7 mouse cellular contexts compared by ENCODE assay signal in genomic region chr1:75315456-75316365, GRCm38 (mm10). TPM values are rescaled to one million over a fixed set of nuclear protein-coding genes. Genes with fewer than 3 reads are reported as not detected.
DNase-seq lines count a peak whose midpoint lies in the region; ATAC-seq and TF ChIP-seq lines count a peak whose summit lies in the region.

No protein-coding gene starts in this region.

- peaks cover 46% of the 10 kb centered on the region for H3K36me3 ChIP-seq in neural tube, embryonic 15.5 days

- intact Hi-C loops in left cerebral cortex, postnatal 14 days (cut with DNase I): no loop called here
- intact Hi-C loops in left cerebral cortex, postnatal 10 days (cut with DNase I): no loop called here

- no peaks in the 10 kb centered on the region for H3K4me1 ChIP-seq in embryonic fibroblast, embryonic 13.5 days (ENCODE audit: control insufficient read depth, insufficient read depth, low read length)
- H3K4me1 ChIP-seq in neural tube, embryonic 15.5 days: peaks cover 15% of the 10 kb centered on the region

- H3K9me3 ChIP-seq in neural tube, embryonic 15.5 days (replicated peaks): no peaks in the 10 kb centered on the region

- no peaks in the 10 kb centered on the region for H3K27me3 ChIP-seq in neural tube, embryonic 15.5 days (replicated peaks)

- peak overlapping the region; percentile 80 for H3K4me3 ChIP-seq in embryonic fibroblast, embryonic 13.5 days (ENCODE audit: insufficient read depth, low read length)
- H3K4me3 ChIP-seq in neural tube, embryonic 15.5 days (replicated peaks): peak overlapping the region; percentile 79

- H3K27ac ChIP-seq in embryonic fibroblast, embryonic 13.5 days (ENCODE audit: insufficient read depth, low read length): no peak overlapping the region
- no peak overlapping the region for H3K27ac ChIP-seq in neural tube, embryonic 15.5 days (replicated peaks)

- no peak for TF ChIP-seq POLR2A in embryonic fibroblast, embryonic 13.5 days (IDR thresholded peaks at IDR 0.05; ENCODE audit: low read depth, low read length)

- 88% methylated on average over 29 of the region's 29 CpGs for WGBS in neural tube, embryonic 15.5 days

- H3K4me2 ChIP-seq in neural tube, embryonic 15.5 days: peak overlapping the region; percentile 67

- ATAC-seq in neural tube, embryonic 15.5 days (ENCODE audit: low FRiP score): no peak

- H3K9ac ChIP-seq in neural tube, embryonic 15.5 days (replicated peaks): peak overlapping the region; percentile 78

- peak; percentile 16 for DNase-seq in right cerebral cortex, postnatal 4 days
- no peak for DNase-seq in right cerebral cortex, postnatal 14 days
- peak; percentile 27 for DNase-seq in kidney, postnatal 10 days
- DNase-seq in left cerebral cortex, postnatal 14 days (ENCODE audit: low spot score in 2 of 2): no peak
- no peak for DNase-seq in left cerebral cortex, postnatal 10 days (ENCODE audit: extremely low spot score in 1 of 2, low spot score in 2 of 2)

- TF ChIP-seq CTCF in embryonic fibroblast, embryonic 13.5 days (IDR thresholded peaks at IDR 0.05; ENCODE audit: borderline replicate concordance, insufficient read depth, low read length): no peak

RNA-seq across cellular contexts. Expression of gene Dnpep, which starts 2.1 kb away (rescaled TPM):
- polyA plus RNA-seq in embryonic fibroblast, embryonic 13.5 days (2011; ENCODE audit: insufficient read length, low read depth, missing spikeins): 79.7 and 96.9 TPM in 2 replicates
- polyA plus RNA-seq in neural tube, embryonic 15.5 days (2015; fragmentation: Nextera tagmentation; extraction: Ambion mirVana): 145 and 154 TPM in 2 replicates
- 10 to 100 TPM; 60.1 to 60.8 TPM for total RNA-seq in left cerebral cortex, postnatal 14 days (2021)
- 10 to 100 TPM; 60.6 to 67.1 TPM for total RNA-seq in left cerebral cortex, postnatal 10 days (2021)

RNA-seq across cellular contexts. Expression of gene Resp18, which starts 37.5 kb away (rescaled TPM):
- polyA plus RNA-seq in embryonic fibroblast, embryonic 13.5 days (2011; ENCODE audit: insufficient read length, low read depth, missing spikeins): not detected in 2 replicates
- polyA plus RNA-seq in neural tube, embryonic 15.5 days (2015; fragmentation: Nextera tagmentation; extraction: Ambion mirVana): 241 and 302 TPM in 2 replicates
- total RNA-seq in left cerebral cortex, postnatal 14 days (2021): 10 to 100 TPM; 69.0 to 98.8 TPM
- total RNA-seq in left cerebral cortex, postnatal 10 days (2021): 10 to 100 TPM; 72.5 to 81.7 TPM

RNA-seq across cellular contexts. Expression of gene Des, which starts 44.4 kb away (rescaled TPM):
- polyA plus RNA-seq in embryonic fibroblast, embryonic 13.5 days (2011; ENCODE audit: insufficient read length, low read depth, missing spikeins): 11.3 and 12.3 TPM in 2 replicates
- 10.9 and 16.0 TPM in 2 replicates for polyA plus RNA-seq in neural tube, embryonic 15.5 days (2015; fragmentation: Nextera tagmentation; extraction: Ambion mirVana)
- total RNA-seq in left cerebral cortex, postnatal 14 days (2021): 1 to 10 TPM; 1.5 to 2.6 TPM
- 1 to 10 TPM; 1.5 TPM for total RNA-seq in left cerebral cortex, postnatal 10 days (2021)

RNA-seq across cellular contexts. Expression of gene Ptprn, which starts 51.4 kb away (rescaled TPM):
- polyA plus RNA-seq in embryonic fibroblast, embryonic 13.5 days (2011; ENCODE audit: insufficient read length, low read depth, missing spikeins): 67.6 and 114 TPM in 2 replicates
- 25.6 and 32.4 TPM in 2 replicates for polyA plus RNA-seq in neural tube, embryonic 15.5 days (2015; fragmentation: Nextera tagmentation; extraction: Ambion mirVana)
- total RNA-seq in left cerebral cortex, postnatal 14 days (2021): 100 to 1,000 TPM; 376 to 396 TPM
- 100 to 1,000 TPM; 257 to 262 TPM for total RNA-seq in left cerebral cortex, postnatal 10 days (2021)

RNA-seq across cellular contexts. Expression of gene Speg, which starts 59.4 kb away (rescaled TPM):
- 54.2 and 56.4 TPM in 2 replicates for polyA plus RNA-seq in embryonic fibroblast, embryonic 13.5 days (2011; ENCODE audit: insufficient read length, low read depth, missing spikeins)
- 20.1 and 21.7 TPM in 2 replicates for polyA plus RNA-seq in neural tube, embryonic 15.5 days (2015; fragmentation: Nextera tagmentation; extraction: Ambion mirVana)
- total RNA-seq in left cerebral cortex, postnatal 14 days (2021): 100 to 1,000 TPM; 199 to 210 TPM
- total RNA-seq in left cerebral cortex, postnatal 10 days (2021): 100 to 1,000 TPM; 182 to 186 TPM

Comparison
In these comparisons a context has a peak if more than half of its experiments do, and no peak if none do; other contexts are left out.
1. DNase-seq: peak in right cerebral cortex, postnatal 4 days (single experiment) and kidney, postnatal 10 days (single experiment); none in right cerebral cortex, postnatal 14 days (single experiment), left cerebral cortex, postnatal 14 days (0 of 2) and left cerebral cortex, postnatal 10 days (0 of 2).